Mouse (Mus musculus) C2C12 (cell line): Measurements from ENCODE around the gene Grid1.

Experiments
- CEBPB ChIP-seq: IDR thresholded peaks from one replicate; pipeline ENCODE4 v1.6.1; 2011; ENCODE audit warnings: low read depth, mild to moderate bottlenecking, control low read depth, moderate library complexity
- CTCF ChIP-seq: IDR thresholded peaks from one replicate; pipeline ENCODE4 v1.5.1; 2011; ENCODE audit not compliant: control insufficient read depth, insufficient read depth, insufficient read length
- MAX ChIP-seq: IDR thresholded peaks from one replicate; pipeline ENCODE4 v1.6.1; 2011; ENCODE audit warnings: mild to moderate bottlenecking, control low read depth
- MYOD1 ChIP-seq: IDR thresholded peaks from one replicate; pipeline ENCODE4 v1.6.1; 2011; ENCODE audit warnings: low read depth; ENCODE audit not compliant: control insufficient read depth, insufficient read length
- MYOG ChIP-seq: IDR thresholded peaks from one replicate; pipeline ENCODE4 v1.6.1; 2011; ENCODE audit not compliant: control insufficient read depth, insufficient read length; ENCODE audit errors: extremely low read depth
- USF1 ChIP-seq: IDR thresholded peaks from one replicate; pipeline ENCODE4 v1.6.1; 2011; ENCODE audit warnings: low read depth, mild to moderate bottlenecking, control low read depth, moderate library complexity

- TF ChIP-seq CTCF (no peak), USF1 (no peak), MAX (no peak), MYOG (no peak), MYOD1 (no peak), CEBPB (no peak)
These were observed 493.7 kb downstream of the Grid1 start for GRCm38 (mm10) chr14:35313380-35314299.
